Mouse (Mus musculus) lung, postnatal 4 days (tissue): ENCODE results near the gene Iah1.

Experiments
- DNase-seq, 2 experiments: peaks; one replicate each; pipeline ENCODE4 v3.0.0; 2021

Iah1 gene

DNA sequence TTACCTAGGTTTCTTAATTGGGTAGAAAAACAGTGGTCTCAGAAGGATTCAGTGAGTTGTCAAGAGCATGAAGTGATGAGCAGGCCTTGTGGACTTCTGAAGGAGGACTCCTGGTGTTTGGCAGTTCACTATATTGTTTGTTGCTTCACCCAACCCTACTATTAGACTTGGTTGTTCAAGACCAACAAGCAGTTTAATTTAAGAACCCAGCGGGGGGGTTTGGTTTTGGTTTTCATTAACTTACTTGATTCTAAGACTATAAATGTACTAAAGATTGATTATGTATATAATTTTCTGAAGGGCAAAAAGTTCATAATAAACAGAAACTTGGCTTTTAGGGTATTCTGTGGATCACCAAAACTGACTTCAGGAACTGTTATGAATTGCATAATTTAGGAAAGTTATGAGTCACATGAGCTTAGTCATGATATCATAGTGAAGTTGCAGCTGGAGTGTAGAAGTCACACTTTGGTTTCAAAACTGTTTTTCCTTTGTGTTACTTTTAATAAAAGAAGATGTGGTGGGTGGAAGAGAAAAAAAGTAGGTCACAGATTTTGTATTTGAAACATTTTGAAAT is 53.9 kb downstream of the Iah1 start:
- no peak for DNase-seq

DNA sequence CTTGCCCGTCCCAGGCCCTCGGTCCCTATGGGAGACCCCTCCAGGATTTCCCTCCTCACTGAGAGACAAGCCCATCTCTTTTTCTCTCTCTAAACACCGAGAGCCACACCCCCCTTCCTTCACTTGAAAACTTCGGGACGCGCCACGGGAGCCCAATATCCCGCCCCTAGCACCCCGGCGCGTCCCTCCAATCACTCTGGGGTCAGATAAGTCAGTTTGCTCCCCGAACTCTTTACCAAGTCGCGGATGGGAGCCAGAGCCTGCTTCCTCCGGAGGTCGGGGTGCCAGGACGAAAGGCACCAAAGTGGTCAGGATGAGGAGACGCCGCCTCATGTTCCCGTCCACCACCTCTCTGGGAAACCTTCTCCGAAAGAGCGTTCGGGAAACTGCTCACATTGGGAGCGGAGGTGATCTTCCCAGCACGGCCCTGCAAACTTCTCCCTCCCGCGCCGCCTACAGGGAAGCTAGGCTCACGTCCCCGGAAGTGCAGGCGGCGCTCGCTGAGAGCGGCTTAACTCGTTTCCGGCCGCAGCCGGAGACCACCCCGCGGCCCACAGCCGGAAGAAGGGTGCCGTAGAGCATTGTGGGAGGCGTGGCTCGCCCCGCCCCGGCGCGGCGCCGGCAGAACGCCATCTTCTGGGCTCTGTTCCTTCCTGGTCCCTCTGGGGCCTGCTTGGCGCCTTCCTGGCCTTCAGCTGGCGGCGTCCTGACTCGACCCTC is 57.1 kb downstream of the Iah1 start, which contains the start of gene Adam17:
TSS of gene Adam17 (minus strand) at position 533 of the 720 bp plus-strand sequence.
- DNase-seq, result peak; percentile 97 to 99
